Comparison of ENCODE assay signal across 29 mouse cellular contexts in the genomic region with DNA sequence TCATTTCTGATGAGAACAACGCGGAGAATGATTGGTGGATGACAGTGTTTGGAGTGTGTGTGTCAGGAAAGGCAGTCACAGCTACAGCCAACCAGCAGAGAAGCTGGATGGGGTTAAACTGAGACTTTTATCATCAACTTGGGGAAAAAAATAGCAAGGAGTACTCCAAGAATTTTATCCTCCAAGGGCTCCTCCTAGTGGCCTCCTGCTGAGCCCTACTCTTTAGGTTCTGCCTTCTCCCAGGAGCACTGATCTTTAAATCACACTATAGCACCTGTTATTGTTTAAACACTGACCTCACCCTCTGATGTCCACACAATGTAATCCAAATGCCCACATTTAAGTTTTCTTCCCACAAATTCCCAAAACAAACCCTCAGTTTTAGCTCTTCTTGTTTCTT. TPM values are rescaled to one million over a fixed set of nuclear protein-coding genes. Genes with fewer than 3 reads are reported as not detected.
DNase-seq lines count a peak whose midpoint lies in the region; ATAC-seq and TF ChIP-seq lines count a peak whose summit lies in the region.
"Had no signal": no experiment of that assay in that cellular context is flagged by ENCODE, and none has a peak within 500 bp of the region (broad histone marks: within the 10 kb centered on the region; RNA-seq: fewer than 3 reads in every experiment).

No protein-coding gene starts in this region.

- H3K4me1 ChIP-seq in liver, adult 2 months (ENCODE audit: control insufficient read depth, insufficient read depth, low read length): no peaks in the 10 kb centered on the region
- no peaks in the 10 kb centered on the region for H3K4me1 ChIP-seq in liver, embryonic 11.5 days (replicated peaks; ENCODE audit: control insufficient read depth, insufficient read depth, low read length)
- H3K4me1 ChIP-seq in cortical plate, adult 2 months (ENCODE audit: control insufficient read depth, insufficient read depth, low read length): no peaks in the 10 kb centered on the region
- H3K4me1 ChIP-seq: forebrain, embryonic 10.5 days; intestine, embryonic 15.5 days; limb, embryonic 12.5 days; liver, embryonic 15.5 days; midbrain, embryonic 15.5 days; neural tube, embryonic 15.5 days; stomach, embryonic 15.5 days had no signal

- H3K36me3 ChIP-seq in liver, adult 2 months (ENCODE audit: control insufficient read depth, insufficient read depth, low read length): no peaks in the 10 kb centered on the region
- H3K36me3 ChIP-seq in liver, embryonic 11.5 days (ENCODE audit: control insufficient read depth, insufficient read depth, low read length): no peaks in the 10 kb centered on the region
- H3K36me3 ChIP-seq: forebrain, embryonic 10.5 days; G1E; intestine, embryonic 15.5 days; limb, embryonic 12.5 days; liver, embryonic 15.5 days; midbrain, embryonic 15.5 days; neural tube, embryonic 15.5 days; stomach, embryonic 15.5 days had no signal

- peak; percentile 1; the same call in 1 of the 2 replicates for TF ChIP-seq CTCF in gastrocnemius, adult 2 months (IDR thresholded peaks at IDR 0.05)
- peak; percentile 38; the same call in 1 of the 2 replicates for TF ChIP-seq CTCF in liver, adult 2 months (IDR thresholded peaks at IDR 0.05; ENCODE audit: low read depth, low read length)
- TF ChIP-seq CTCF in cortical plate, adult 2 months (IDR thresholded peaks at IDR 0.05; ENCODE audit: extremely low read depth, insufficient read depth, low read length): peak; percentile 28; the same call in 1 of the 2 replicates

- WGBS in liver, adult 2 months: 90% methylated on average over 2 of the region's 2 CpGs
- 56% methylated on average over 2 of the region's 2 CpGs for WGBS in liver, embryonic 11.5 days

- intact Hi-C loops in gastrocnemius, adult 2 months (cut with DNase I): no loop called here
- intact Hi-C loops in gastrocnemius, postnatal 36 days (cut with DNase I): no loop called here

- H3K4me3 ChIP-seq in gastrocnemius, adult 2 months: no peak overlapping the region
- no peak overlapping the region for H3K4me3 ChIP-seq in liver, adult 2 months (ENCODE audit: insufficient read depth, low read depth, low read length)
- H3K4me3 ChIP-seq in liver, embryonic 11.5 days (ENCODE audit: low read depth, low read length): no peak overlapping the region
- no peak overlapping the region for H3K4me3 ChIP-seq in cortical plate, adult 2 months (ENCODE audit: insufficient read depth, low read length)
- H3K4me3 ChIP-seq: forebrain, embryonic 10.5 days; heart, adult 2 months; intestine, embryonic 15.5 days; limb, embryonic 12.5 days; liver, embryonic 15.5 days; midbrain, embryonic 15.5 days; neural tube, embryonic 15.5 days; stomach, embryonic 15.5 days had no signal

- no peaks in the 10 kb centered on the region for H3K27me3 ChIP-seq in liver, adult 2 months (ENCODE audit: control insufficient read depth, insufficient read depth, low read length)
- no peaks in the 10 kb centered on the region for H3K27me3 ChIP-seq in liver, embryonic 11.5 days (replicated peaks; ENCODE audit: control insufficient read depth, insufficient read depth, low read length)
- H3K27me3 ChIP-seq: intestine, embryonic 15.5 days; limb, embryonic 12.5 days; liver, embryonic 15.5 days; midbrain, embryonic 15.5 days; neural tube, embryonic 15.5 days; stomach, embryonic 15.5 days had no signal

- H3K4me2 ChIP-seq in liver, embryonic 11.5 days: no peak overlapping the region
- H3K4me2 ChIP-seq: hindbrain, embryonic 14.5 days; intestine, embryonic 15.5 days; limb, embryonic 12.5 days; liver, embryonic 15.5 days; midbrain, embryonic 15.5 days; neural tube, embryonic 15.5 days; stomach, embryonic 15.5 days had no signal

- H3K27ac ChIP-seq in gastrocnemius, adult 2 months: no peak overlapping the region
- H3K27ac ChIP-seq in liver, adult 2 months (replicated peaks; ENCODE audit: insufficient read depth, low read depth, low read length): no peak overlapping the region
- no peak overlapping the region for H3K27ac ChIP-seq in liver, embryonic 11.5 days (ENCODE audit: low read depth, low read length)
- H3K27ac ChIP-seq in cortical plate, adult 2 months (ENCODE audit: insufficient read depth, low read length): no peak overlapping the region
- H3K27ac ChIP-seq: forebrain, embryonic 10.5 days; heart, adult 2 months; hindbrain, embryonic 14.5 days; intestine, embryonic 15.5 days; limb, embryonic 12.5 days; liver, embryonic 15.5 days; midbrain, embryonic 15.5 days; neural tube, embryonic 15.5 days; stomach, embryonic 15.5 days had no signal

- TF ChIP-seq POLR2A in liver, adult 2 months (IDR thresholded peaks at IDR 0.05; ENCODE audit: extremely low read depth, insufficient read depth, low read length): no peak
- TF ChIP-seq POLR2A in cortical plate, adult 2 months (IDR thresholded peaks at IDR 0.05; ENCODE audit: extremely low read depth, insufficient read depth, low read length): no peak

- no peaks in the 10 kb centered on the region for H3K9me3 ChIP-seq in liver, embryonic 11.5 days (ENCODE audit: control insufficient read depth, low read length)
- H3K9me3 ChIP-seq: forebrain, embryonic 10.5 days; G1E; intestine, embryonic 15.5 days; limb, embryonic 12.5 days; liver, embryonic 15.5 days; midbrain, embryonic 15.5 days; neural tube, embryonic 15.5 days; stomach, embryonic 15.5 days had no signal

- H3K9ac ChIP-seq in liver, adult 2 months (ENCODE audit: low read depth, low read length): no peak overlapping the region
- no peak overlapping the region for H3K9ac ChIP-seq in liver, embryonic 11.5 days (ENCODE audit: low read depth, low read length)
- H3K9ac ChIP-seq: hindbrain, embryonic 14.5 days; intestine, embryonic 15.5 days; limb, embryonic 12.5 days; liver, embryonic 15.5 days; midbrain, embryonic 15.5 days; neural tube, embryonic 15.5 days; stomach, embryonic 15.5 days had no signal

- H3K79me2 ChIP-seq in liver, adult 2 months (ENCODE audit: control insufficient read depth, insufficient read depth, low read length): no peaks in the 10 kb centered on the region

- DNase-seq in gastrocnemius, adult 2 months: no peak
- no peak for DNase-seq in gastrocnemius, postnatal 36 days
- no peak for DNase-seq in liver, adult 2 months (ENCODE audit: extremely low read depth, low read depth, low spot score)
- no peak for DNase-seq in liver, embryonic 11.5 days (ENCODE audit: low spot score)
- DNase-seq in ES-CJ7 (ENCODE audit: low read depth, low spot score): peak; percentile 5
- no peak for DNase-seq in adrenal gland, postnatal 25 days
- DNase-seq: cerebellum, adult 9-10 months; gastrocnemius, postnatal 14 days; heart, adult 2 months; heart, postnatal 36 days; kidney, postnatal 10 days; lung, postnatal 14 days; right cerebral cortex, postnatal 25 days; thymus, adult 2 months had no signal

- ATAC-seq in liver, embryonic 11.5 days (replicated peaks; ENCODE audit: low FRiP score): no peak
- ATAC-seq: intestine, embryonic 15.5 days; midbrain, embryonic 15.5 days had no signal

RNA-seq across cellular contexts. Expression of a gene that starts 30.4 kb away (rescaled TPM):
- total RNA-seq in gastrocnemius, adult 2 months (2021): 1 to 10 TPM; 2.6 to 8.8 TPM
- total RNA-seq in gastrocnemius, postnatal 36 days (2021): 10 to 100 TPM; 10.2 to 16.8 TPM
- 3,097 and 4,003 TPM in 2 replicates for total RNA-seq in liver, adult 2 months (2014; rRNA removed)
- 2,786 and 2,859 TPM in 2 replicates for polyA plus RNA-seq in liver, adult 2 months (2012; rRNA removed)
- polyA plus RNA-seq in liver, embryonic 11.5 days (2014; fragmentation: Nextera tagmentation; extraction: Ambion mirVana): not detected in 2 replicates
- polyA plus RNA-seq in cortical plate, adult 2 months (2012; rRNA removed): 0.15 and 0.23 TPM in 2 replicates
- total RNA-seq in adrenal gland, postnatal 25 days (2021): 116 and 195 TPM in 2 replicates
- total RNA-seq: common myeloid progenitor, adult 5-6 weeks; megakaryocyte, adult 5-6 weeks had no signal
- polyA plus RNA-seq: forebrain, embryonic 10.5 days; G1E; heart, embryonic 14.5 days; hindbrain, embryonic 14.5 days; intestine, embryonic 15.5 days; limb, embryonic 12.5 days; midbrain, embryonic 15.5 days; neural tube, embryonic 15.5 days had no signal

RNA-seq across cellular contexts. Expression of a gene that starts 36.1 kb away (rescaled TPM):
- total RNA-seq in gastrocnemius, adult 2 months (2021): not detected
- total RNA-seq in gastrocnemius, postnatal 36 days (2021): not detected
- not detected in 2 replicates for total RNA-seq in liver, adult 2 months (2014; rRNA removed)
- polyA plus RNA-seq in liver, adult 2 months (2012; rRNA removed): 0.07 TPM in 1 of 2 replicates, not detected in the other
- polyA plus RNA-seq in liver, embryonic 11.5 days (2014; fragmentation: Nextera tagmentation; extraction: Ambion mirVana): not detected in 2 replicates
- polyA plus RNA-seq in cortical plate, adult 2 months (2012; rRNA removed): not detected in 2 replicates
- not detected in 2 replicates for total RNA-seq in adrenal gland, postnatal 25 days (2021)
- total RNA-seq: common myeloid progenitor, adult 5-6 weeks; gastrocnemius, postnatal 14 days; heart, adult 2 months; heart, postnatal 36 days; megakaryocyte, adult 5-6 weeks had no signal
- polyA plus RNA-seq: forebrain, embryonic 10.5 days; frontal cortex, adult 2 months; G1E; heart, adult 2 months; heart, embryonic 14.5 days; hindbrain, embryonic 14.5 days; intestine, embryonic 15.5 days; limb, embryonic 12.5 days; liver, embryonic 15.5 days; midbrain, embryonic 15.5 days; neural tube, embryonic 15.5 days; spleen, adult 2 months; stomach, embryonic 15.5 days; thymus, adult 2 months had no signal

RNA-seq across cellular contexts. Expression of a gene that starts 51.4 kb away (rescaled TPM):
- total RNA-seq in gastrocnemius, adult 2 months (2021): not detected
- not detected for total RNA-seq in gastrocnemius, postnatal 36 days (2021)
- total RNA-seq in liver, adult 2 months (2014; rRNA removed): not detected in 2 replicates
- polyA plus RNA-seq in liver, adult 2 months (2012; rRNA removed): not detected in 2 replicates
- not detected in 2 replicates for polyA plus RNA-seq in liver, embryonic 11.5 days (2014; fragmentation: Nextera tagmentation; extraction: Ambion mirVana)
- polyA plus RNA-seq in cortical plate, adult 2 months (2012; rRNA removed): not detected in 2 replicates
- total RNA-seq in adrenal gland, postnatal 25 days (2021): not detected in 2 replicates
- total RNA-seq: common myeloid progenitor, adult 5-6 weeks; gastrocnemius, postnatal 14 days; heart, adult 2 months; heart, postnatal 36 days; megakaryocyte, adult 5-6 weeks had no signal
- polyA plus RNA-seq: forebrain, embryonic 10.5 days; frontal cortex, adult 2 months; G1E; heart, adult 2 months; heart, embryonic 14.5 days; hindbrain, embryonic 14.5 days; intestine, embryonic 15.5 days; limb, embryonic 12.5 days; liver, embryonic 15.5 days; midbrain, embryonic 15.5 days; neural tube, embryonic 15.5 days; spleen, adult 2 months; stomach, embryonic 15.5 days; thymus, adult 2 months had no signal

RNA-seq across cellular contexts. Expression of a gene that starts 54.5 kb away (rescaled TPM):
- total RNA-seq in gastrocnemius, adult 2 months (2021): not detected
- total RNA-seq in gastrocnemius, postnatal 36 days (2021): not detected
- not detected in 2 replicates for total RNA-seq in liver, adult 2 months (2014; rRNA removed)
- polyA plus RNA-seq in liver, adult 2 months (2012; rRNA removed): 0.07 TPM in 1 of 2 replicates, not detected in the other
- 0.58 TPM in 1 of 2 replicates, not detected in the other for polyA plus RNA-seq in liver, embryonic 11.5 days (2014; fragmentation: Nextera tagmentation; extraction: Ambion mirVana)
- polyA plus RNA-seq in cortical plate, adult 2 months (2012; rRNA removed): 0.74 and 1.0 TPM in 2 replicates
- not detected in 2 replicates for total RNA-seq in adrenal gland, postnatal 25 days (2021)
- total RNA-seq: G1E; gastrocnemius, postnatal 14 days; heart, adult 2 months; heart, postnatal 36 days had no signal
- polyA plus RNA-seq: forebrain, embryonic 10.5 days; G1E; heart, embryonic 14.5 days had no signal

Comparison
In these comparisons a context has a peak if more than half of its experiments do, and no peak if none do; other contexts are left out.
1. RNA of a gene that starts 30.4 kb away (total RNA-seq): 3,097 to 4,003 TPM in liver, adult 2 months; 116 to 195 TPM in adrenal gland, postnatal 25 days, 10.2 to 16.8 TPM in gastrocnemius, postnatal 36 days and 2.6 to 8.8 TPM in gastrocnemius, adult 2 months; every median in the first group is over 10 times any median in the second.
2. Peak in every context shown above with its lines, with median percentiles within 50 percentile points of each other: CTCF ChIP-seq.